Mouse (Mus musculus) liver, embryonic 13.5 days (tissue): ENCODE data around the gene Wdr43. TPM values are rescaled to one million over a fixed set of nuclear protein-coding genes. Genes with fewer than 3 reads are reported as not detected.

Source experiments
- ATAC-seq: fragments of 200-750 bp; cut with Nextera tagmentation; 2 replicates; pipeline ENCODE4 v1.8.0; 2017; ENCODE audit warnings: low read depth, mild to moderate bottlenecking, moderate number of reproducible peaks, moderate library complexity
- DNase-seq: peaks from one replicate; pipeline ENCODE4 v3.0.0; 2022
- H3K27ac ChIP-seq: fragments of 300-500 bp; sonication (generic); 2 replicates; pipeline ENCODE4 v1.5.1; 2015; ENCODE audit warnings: moderate library complexity, mild to moderate bottlenecking, inconsistent platforms
- H3K27me3 ChIP-seq: fragments of 300-500 bp; sonication (generic); 2 replicates; pipeline ENCODE4 v1.6.1; 2015; ENCODE audit warnings: mild to moderate bottlenecking, inconsistent platforms
- H3K36me3 ChIP-seq: fragments of 300-500 bp; sonication (generic); 2 replicates; pipeline ENCODE4 v1.6.1; 2015; ENCODE audit warnings: mild to moderate bottlenecking, inconsistent platforms
- H3K4me1 ChIP-seq: fragments of 300-500 bp; sonication (generic); replicated peaks from 2 replicates; pipeline ENCODE4 v1.6.1; 2015; ENCODE audit warnings: inconsistent platforms
- H3K4me2 ChIP-seq: fragments of 300-500 bp; sonication (generic); 2 replicates; pipeline ENCODE4 v1.6.1; 2015; ENCODE audit warnings: inconsistent platforms, mild to moderate bottlenecking, moderate library complexity
- H3K4me3 ChIP-seq: fragments of 300-500 bp; sonication (generic); replicated peaks from 2 replicates; pipeline ENCODE4 v1.5.1; 2015; ENCODE audit warnings: mild to moderate bottlenecking, inconsistent platforms
- H3K9ac ChIP-seq: fragments of 300-500 bp; sonication (generic); 2 replicates; pipeline ENCODE4 v1.6.1; 2015; ENCODE audit warnings: mild to moderate bottlenecking, inconsistent platforms
- H3K9me3 ChIP-seq: fragments of 300-500 bp; sonication (generic); replicated peaks from 2 replicates; pipeline ENCODE4 v1.6.1; 2016; ENCODE audit warnings: inconsistent platforms
- WGBS: fragments of 180-500 bp; shearing (Covaris S2); methylation state at CpG from one replicate; pipeline ENCODE4 v1.1.7; 2015; ENCODE audit not compliant: insufficient replicate concordance; 5-methylcytosine and 5-hydroxymethylcytosine counted together
- polyA plus RNA-seq: library from polyadenylated mRNA; unstranded; fragments of >200 nt; fragmentation: Nextera tagmentation; extraction: Ambion mirVana; gene quantifications from 2 replicates; pipeline ENCODE4 v1.2.1, GENCODE M21; 2015

Gene Wdr43
- 57.4 and 66.1 TPM in 2 replicates for polyA plus RNA-seq

DNA sequence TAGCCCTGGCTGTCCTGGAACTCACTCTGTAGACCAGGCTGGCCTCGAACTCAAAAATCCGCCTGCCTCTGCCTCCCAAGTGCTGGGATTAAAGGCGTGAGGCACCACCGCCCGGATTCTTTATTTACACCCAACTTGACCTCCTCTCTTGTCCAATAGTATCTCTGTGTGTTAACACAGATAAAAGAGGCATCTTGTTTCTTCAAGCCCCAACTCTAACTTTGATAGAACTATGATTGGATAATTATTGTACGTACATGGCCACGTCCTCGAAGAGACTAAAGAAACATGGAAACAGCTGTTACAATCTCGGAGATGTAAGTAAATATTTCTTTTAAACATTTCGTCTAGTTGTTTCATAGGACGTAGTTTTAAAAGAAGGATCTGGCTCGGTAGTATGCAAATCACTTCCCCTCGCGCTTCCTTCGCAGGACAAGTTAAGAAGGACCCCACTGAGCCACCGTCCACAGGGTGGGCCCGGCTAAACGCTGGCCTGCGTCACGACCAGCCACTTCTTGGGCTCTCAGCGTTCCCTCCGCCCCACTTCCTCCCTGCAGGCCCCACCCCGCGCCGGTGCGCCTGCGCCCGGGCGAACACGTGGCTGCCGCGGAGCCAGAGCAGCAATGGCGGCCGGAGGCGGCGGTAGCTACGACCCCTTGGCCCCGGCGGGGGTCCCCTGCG, at the start of gene Wdr43:
Gene Wdr43 (plus strand): TSS at position 258 of the 681 bp plus-strand sequence.
- ATAC-seq (peak; percentile 98), DNase-seq (peak; percentile 94)
- Histone ChIP-seq H3K9ac (peak within 1 kb of the TSS; percentile 96), H3K9me3 (no peaks in the 10 kb centered on the region), H3K36me3 (peaks cover 18% of the 10 kb centered on the region), H3K4me3 (peak within 1 kb of the TSS; percentile 98), H3K4me2 (peak within 1 kb of the TSS; percentile 96), H3K4me1 (peaks cover 42% of the 10 kb centered on the region), H3K27ac (peak within 1 kb of the TSS; percentile 66), H3K27me3 (no peaks in the 10 kb centered on the region)
- 2% methylated on average over 40 of the region's 40 CpGs for WGBS

DNA sequence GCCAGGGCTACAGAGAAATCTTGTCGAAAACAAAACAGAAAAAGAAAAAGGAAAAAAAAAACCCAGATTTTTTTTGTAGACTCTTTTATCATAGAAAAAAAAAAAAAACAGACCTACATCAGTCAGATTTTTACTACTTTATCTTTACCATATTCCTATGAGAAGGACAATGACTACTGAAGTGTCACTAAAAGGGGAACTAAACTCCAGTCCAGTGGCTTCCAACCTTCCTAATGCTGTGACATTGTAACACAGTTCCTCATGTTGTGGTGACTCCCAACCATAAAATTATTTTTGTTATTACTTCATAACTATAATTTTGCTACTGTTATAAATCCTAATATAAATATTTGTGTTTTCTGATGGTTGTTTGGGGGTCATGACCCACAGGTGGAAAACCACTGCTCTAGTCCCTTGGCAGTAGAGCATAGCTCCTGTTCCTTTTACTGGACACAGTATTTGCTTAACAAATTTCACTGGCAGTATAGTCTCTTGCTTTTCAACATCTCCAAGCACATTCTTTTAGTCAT, 36.5 kb upstream of the Wdr43 start:
- DNase-seq (no peak), ATAC-seq (no peak)
- WGBS: 71% methylated on average over 1 of the region's 1 CpGs
- Histone ChIP-seq H3K27me3 (no peaks in the 10 kb centered on the region), H3K4me1 (no peaks in the 10 kb centered on the region), H3K9ac (no peak overlapping the region), H3K4me2 (no peak overlapping the region), H3K4me3 (no peak overlapping the region), H3K27ac (no peak overlapping the region), H3K36me3 (no peaks in the 10 kb centered on the region), H3K9me3 (no peaks in the 10 kb centered on the region)

DNA sequence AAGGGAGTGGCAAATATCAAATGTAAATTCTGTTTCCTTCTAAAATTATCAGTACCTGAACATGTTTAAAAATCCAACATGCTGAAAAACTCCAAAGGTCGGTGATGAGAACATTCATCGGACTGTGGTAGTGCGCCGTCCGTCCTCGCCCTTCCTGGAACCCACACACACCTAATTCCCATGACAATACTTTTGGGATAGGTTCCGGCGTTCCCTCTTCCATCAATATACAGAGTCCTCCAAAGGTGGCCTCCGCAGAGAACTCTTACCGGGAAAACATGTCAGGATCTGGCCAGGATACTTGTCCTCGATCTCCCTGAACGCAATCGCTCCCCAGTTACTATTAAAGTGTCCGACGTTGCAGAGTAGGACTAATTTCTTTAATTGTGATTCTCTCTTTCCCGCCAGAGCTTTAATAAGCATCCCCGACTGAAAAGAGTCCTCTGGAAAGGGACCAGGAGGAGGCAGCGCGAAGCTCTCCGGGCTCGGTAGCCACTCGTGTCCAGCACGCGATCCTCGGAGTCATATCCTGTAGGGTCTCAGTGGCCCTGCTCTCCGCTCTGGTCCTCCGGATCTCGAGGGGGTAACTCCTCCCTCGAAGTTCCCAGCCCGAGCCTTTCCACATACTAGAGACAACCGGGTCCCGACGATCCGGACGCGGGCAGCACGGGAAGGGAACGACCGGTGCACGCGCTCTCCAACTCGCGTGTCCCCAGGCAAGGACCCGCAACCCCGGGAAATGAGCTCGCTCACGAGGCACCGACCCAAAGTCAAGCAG, 17.6 kb upstream of the Wdr43 start:
- H3K27me3 ChIP-seq: 0 out of 2 replicates have a peak, but pooled peaks cover 5% of the 10 kb centered on the region
- peak overlapping the region; percentile 85 for H3K4me2 ChIP-seq
- no peak for DNase-seq
- no peaks in the 10 kb centered on the region for H3K36me3 ChIP-seq
- no peaks in the 10 kb centered on the region for H3K9me3 ChIP-seq
- ATAC-seq: peak; percentile 66
- H3K4me1 ChIP-seq: peaks cover 35% of the 10 kb centered on the region
- peak overlapping the region; percentile 84 for H3K27ac ChIP-seq
- peak overlapping the region; percentile 83 for H3K9ac ChIP-seq
- H3K4me3 ChIP-seq: peak overlapping the region; percentile 79
- under 1% methylated on average over 48 of the region's 48 CpGs for WGBS

DNA sequence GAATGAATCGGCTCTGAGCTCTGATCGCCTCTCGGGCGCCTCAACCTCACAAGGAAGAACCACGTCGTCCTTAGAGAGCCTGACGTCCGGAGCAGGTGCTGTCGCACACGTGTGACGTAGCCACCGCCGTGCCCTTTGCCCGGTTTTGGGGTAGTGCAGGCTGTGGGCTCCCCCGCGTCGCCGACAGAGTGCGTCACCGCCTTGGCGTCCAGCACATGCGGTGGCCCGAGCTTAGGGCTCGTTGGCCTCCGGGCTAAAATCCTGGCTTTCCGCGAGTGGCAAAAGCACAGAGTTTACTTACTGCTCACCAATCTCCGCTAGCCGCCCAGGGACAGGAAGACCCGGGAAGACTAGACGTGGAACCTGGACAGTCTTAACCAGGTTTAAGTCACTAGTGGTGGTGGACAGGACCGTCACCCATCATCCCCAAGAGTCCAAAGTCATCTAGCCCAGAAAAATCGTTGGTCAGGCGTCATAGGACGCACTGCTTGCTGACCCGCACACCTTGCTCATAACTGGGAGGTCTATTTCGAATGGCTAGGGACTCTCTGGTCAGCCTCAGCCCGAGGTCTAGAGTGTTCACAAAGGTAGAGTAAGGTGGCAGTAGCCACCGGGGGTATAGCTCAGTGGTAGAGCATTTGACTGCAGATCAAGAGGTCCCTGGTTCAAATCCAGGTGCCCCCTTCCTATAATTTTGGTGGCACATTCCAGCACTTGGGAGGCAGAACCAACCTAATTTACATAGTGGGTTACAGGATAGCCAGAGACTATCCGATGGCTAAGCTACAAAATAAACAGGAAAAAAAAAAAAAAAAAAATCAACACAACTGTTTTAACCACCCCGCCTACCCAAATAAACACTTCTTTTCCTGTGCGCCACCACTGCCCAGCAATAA, 16.8 kb upstream of the Wdr43 start:
- Histone ChIP-seq H3K4me3 (peak overlapping the region; percentile 79), H3K36me3 (no peaks in the 10 kb centered on the region), H3K4me2 (peak overlapping the region; percentile 85), H3K9ac (peak overlapping the region; percentile 83), H3K27ac (peak overlapping the region; percentile 84), H3K9me3 (no peaks in the 10 kb centered on the region), H3K4me1 (peaks cover 35% of the 10 kb centered on the region), H3K27me3 (0 out of 2 replicates have a peak, but pooled peaks cover 5% of the 10 kb centered on the region)
- WGBS: 4% methylated on average over 42 of the region's 42 CpGs
- DNase-seq (peak; percentile 89), ATAC-seq (peak; percentile 96)

DNA sequence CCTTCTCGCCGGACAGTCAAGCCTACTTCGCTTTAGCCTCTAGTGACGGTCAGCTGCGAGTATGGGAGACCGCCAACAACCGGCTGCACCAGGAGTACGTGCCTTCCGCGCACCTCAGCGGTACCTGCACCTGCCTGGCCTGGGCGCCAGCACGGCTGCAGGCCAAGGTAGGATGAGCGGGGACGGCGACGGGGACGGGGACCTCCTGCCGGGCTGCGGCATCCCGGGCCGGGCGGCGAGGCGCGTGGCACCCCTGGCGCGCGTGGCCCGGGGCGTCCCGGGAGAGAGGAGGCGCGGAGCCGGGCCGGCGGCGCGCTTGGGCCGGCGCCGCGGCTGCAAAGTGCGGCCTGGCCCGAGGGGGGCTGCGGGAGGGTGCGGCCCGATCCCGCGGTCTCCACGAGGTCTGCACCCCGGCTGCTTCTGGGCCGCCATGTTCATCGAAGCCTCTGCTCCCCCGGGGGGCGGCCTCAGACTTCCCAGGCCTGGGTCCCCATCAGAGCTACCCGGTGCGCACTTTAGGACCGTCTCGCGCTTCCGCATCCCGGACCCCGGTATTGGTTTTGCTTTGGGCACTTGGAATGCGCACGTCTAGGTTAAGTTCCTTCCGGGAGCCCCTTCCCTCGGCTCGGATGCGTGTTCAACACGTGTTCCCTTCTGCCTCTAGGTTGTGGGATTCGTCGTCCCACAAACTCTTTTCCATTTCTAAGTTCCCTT, 781 bp downstream of the Wdr43 start:
- peak; percentile 19 for DNase-seq
- peak overlapping the region; percentile 98 for H3K4me3 ChIP-seq
- H3K4me2 ChIP-seq: peak overlapping the region; percentile 96
- no peaks in the 10 kb centered on the region for H3K9me3 ChIP-seq
- peak overlapping the region; percentile 66 for H3K27ac ChIP-seq
- H3K27me3 ChIP-seq: no peaks in the 10 kb centered on the region
- H3K9ac ChIP-seq: peak overlapping the region; percentile 96
- peak; percentile 56 for ATAC-seq
- H3K4me1 ChIP-seq: peaks cover 45% of the 10 kb centered on the region
- under 1% methylated on average over 73 of the region's 73 CpGs for WGBS
- H3K36me3 ChIP-seq: peaks cover 20% of the 10 kb centered on the region

DNA sequence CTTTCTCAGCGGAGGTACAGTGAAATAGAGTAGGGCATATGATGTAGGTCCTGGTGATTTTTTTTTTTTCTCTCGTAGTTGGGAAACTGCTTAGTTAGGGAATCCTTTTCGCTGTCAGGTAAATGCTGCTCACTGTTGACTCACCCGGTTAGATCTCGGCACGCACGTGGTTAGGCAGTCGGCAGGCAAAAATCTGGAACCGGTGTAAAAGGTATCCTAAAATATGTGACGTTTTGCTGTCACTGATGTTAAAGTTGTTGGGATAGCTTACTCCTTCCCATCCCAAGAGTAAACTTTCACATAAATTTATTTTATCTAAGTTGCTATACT, 1.3 kb downstream of the Wdr43 start:
- no peak for DNase-seq

DNA sequence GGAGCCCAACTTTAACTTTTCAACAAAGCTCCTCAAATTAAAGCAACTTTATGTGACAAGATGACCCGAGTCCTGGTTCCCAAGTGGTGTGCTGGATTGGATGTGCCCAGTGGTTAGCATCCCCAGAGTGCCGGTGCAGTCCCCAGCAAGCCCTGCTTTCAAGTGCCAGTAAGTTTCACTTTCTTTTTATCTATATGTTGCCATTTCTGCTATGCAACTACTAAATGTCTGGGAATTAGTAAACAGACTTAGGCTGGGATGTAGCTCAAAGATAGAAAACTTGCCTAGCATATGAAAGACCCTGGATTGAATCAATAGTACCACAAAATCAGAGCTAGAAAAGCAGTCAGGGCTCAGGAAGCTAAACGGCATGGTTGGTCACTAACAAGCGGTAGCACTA, 2.3 kb downstream of the Wdr43 start:
- Histone ChIP-seq H3K4me1 (peaks cover 49% of the 10 kb centered on the region), H3K4me2 (peak overlapping the region; percentile 96), H3K27ac (no peak overlapping the region), H3K27me3 (no peaks in the 10 kb centered on the region), H3K4me3 (peak overlapping the region; percentile 98), H3K9ac (peak overlapping the region; percentile 96), H3K36me3 (peaks cover 22% of the 10 kb centered on the region), H3K9me3 (no peaks in the 10 kb centered on the region)
- DNase-seq: no peak
- no peak for ATAC-seq
- WGBS: 21% methylated on average over 4 of the region's 4 CpGs

More for the DNA sequence above, 1.3 kb downstream of the Wdr43 start:
- Histone ChIP-seq H3K9me3 (no peaks in the 10 kb centered on the region), H3K27me3 (no peaks in the 10 kb centered on the region), H3K4me2 (peak overlapping the region; percentile 96), H3K9ac (peak overlapping the region; percentile 96), H3K27ac (peak overlapping the region; percentile 66; the same call in 1 of the 2 replicates), H3K4me1 (peaks cover 49% of the 10 kb centered on the region), H3K4me3 (peak overlapping the region; percentile 98), H3K36me3 (peaks cover 22% of the 10 kb centered on the region)
- no peak for ATAC-seq
- WGBS: 0% methylated on average over 10 of the region's 10 CpGs

DNA sequence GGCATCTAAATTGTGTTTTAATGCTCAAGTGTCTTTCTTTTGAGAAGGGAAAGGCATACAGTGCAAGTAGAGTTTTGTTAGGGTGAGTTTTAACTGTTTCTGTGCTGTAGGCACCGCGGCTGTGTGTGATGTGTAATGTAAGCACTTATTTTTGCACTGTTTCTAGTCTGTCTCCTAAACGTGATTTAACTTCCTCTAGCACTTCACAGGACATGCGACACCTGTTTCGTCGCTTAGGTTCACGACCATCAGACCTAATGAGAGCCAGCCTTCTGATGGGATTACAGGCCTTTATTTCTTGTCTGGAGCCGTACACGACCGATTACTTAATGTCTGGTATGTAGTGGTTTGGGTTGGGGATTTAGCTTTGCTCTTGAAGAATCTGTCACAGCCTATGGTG, 16.1 kb downstream of the Wdr43 start:
- Histone ChIP-seq H3K4me2 (no peak overlapping the region), H3K9me3 (no peaks in the 10 kb centered on the region), H3K36me3 (peaks cover 89% of the 10 kb centered on the region), H3K4me1 (no peaks in the 10 kb centered on the region), H3K27ac (no peak overlapping the region), H3K9ac (no peak overlapping the region), H3K4me3 (no peak overlapping the region), H3K27me3 (no peaks in the 10 kb centered on the region)
- DNase-seq (no peak), ATAC-seq (no peak)
- WGBS: 84% methylated on average over 10 of the region's 10 CpGs

DNA sequence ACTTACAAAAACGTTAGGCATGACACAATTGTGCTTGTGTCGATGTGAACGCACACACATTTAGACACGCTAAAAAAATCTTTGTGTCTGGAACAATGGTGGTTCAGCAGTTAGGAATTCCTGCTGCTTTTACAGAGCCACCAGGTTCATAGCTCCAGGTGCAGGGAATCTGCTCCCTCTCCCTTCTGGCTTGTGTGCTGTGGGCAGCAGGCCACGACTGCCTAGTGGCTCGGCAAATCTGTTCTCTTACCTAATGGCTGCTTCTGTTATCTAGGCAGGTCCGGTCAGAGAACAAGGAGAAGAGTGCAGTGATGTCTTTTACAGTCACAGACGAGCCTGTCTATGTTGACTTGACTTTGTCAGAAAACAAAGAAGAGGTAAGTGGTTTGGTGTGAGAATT, 17.7 kb downstream of the Wdr43 start:
- WGBS: 74% methylated on average over 8 of the region's 8 CpGs
- Histone ChIP-seq H3K9me3 (no peaks in the 10 kb centered on the region), H3K4me1 (no peaks in the 10 kb centered on the region), H3K9ac (no peak overlapping the region), H3K27ac (no peak overlapping the region), H3K27me3 (no peaks in the 10 kb centered on the region), H3K36me3 (peaks cover 90% of the 10 kb centered on the region), H3K4me3 (no peak overlapping the region), H3K4me2 (no peak overlapping the region)
- ATAC-seq (no peak), DNase-seq (no peak)

DNA sequence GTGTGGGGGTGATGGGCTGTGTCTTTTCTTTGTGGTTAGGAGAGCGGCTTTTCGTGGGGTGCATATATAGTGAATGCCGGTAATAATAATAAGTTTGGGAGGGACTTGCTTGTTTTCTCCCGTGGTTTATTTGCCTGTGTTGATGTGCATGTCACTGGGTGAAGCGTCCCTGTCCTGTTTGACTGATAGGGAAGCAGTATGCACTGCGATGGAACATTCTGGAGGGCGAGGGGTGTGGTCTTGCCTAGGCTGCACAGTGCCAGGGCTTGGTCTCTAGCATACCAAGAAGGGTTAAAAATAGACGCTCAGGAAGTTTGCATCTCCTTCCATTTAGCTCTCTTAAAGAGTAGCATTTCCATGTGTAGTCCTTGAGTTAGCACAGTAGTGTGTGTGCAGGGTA, 21.1 kb downstream of the Wdr43 start:
- no peak overlapping the region for H3K9ac ChIP-seq
- H3K4me1 ChIP-seq: no peaks in the 10 kb centered on the region
- no peaks in the 10 kb centered on the region for H3K9me3 ChIP-seq
- DNase-seq: no peak
- H3K4me3 ChIP-seq: no peak overlapping the region
- H3K4me2 ChIP-seq: no peak overlapping the region
- H3K36me3 ChIP-seq: peaks cover 94% of the 10 kb centered on the region
- H3K27ac ChIP-seq: no peak overlapping the region
- 72% methylated on average over 8 of the region's 8 CpGs for WGBS
- H3K27me3 ChIP-seq: no peaks in the 10 kb centered on the region
- ATAC-seq: no peak
